Mouse (Mus musculus) limb, embryonic 15.5 days (tissue): ENCODE data around the gene Lipa. TPM values are rescaled to one million over a fixed set of nuclear protein-coding genes. Genes with fewer than 3 reads are reported as not detected.

Experiments used
- ATAC-seq: fragments of 200-750 bp; cut with Nextera tagmentation; 2 replicates; pipeline ENCODE4 v1.8.0; 2017; ENCODE audit warnings: low read depth, moderate TSS enrichment; ENCODE audit not compliant: insufficient number of reproducible peaks, low FRiP score, low TSS enrichment
- H3K27ac ChIP-seq: fragments of 300-500 bp; sonication (generic); 2 replicates; pipeline ENCODE4 v1.5.1; 2015; ENCODE audit warnings: moderate library complexity, mild to moderate bottlenecking, inconsistent platforms
- H3K27me3 ChIP-seq: fragments of 300-500 bp; sonication (generic); 2 replicates; pipeline ENCODE4 v1.6.1; 2015; ENCODE audit warnings: inconsistent platforms
- H3K36me3 ChIP-seq: fragments of 300-500 bp; sonication (generic); 2 replicates; pipeline ENCODE4 v1.6.1; 2015; ENCODE audit warnings: inconsistent platforms
- H3K4me1 ChIP-seq: fragments of 300-500 bp; sonication (generic); 2 replicates; pipeline ENCODE4 v1.6.1; 2015; ENCODE audit warnings: inconsistent platforms
- H3K4me2 ChIP-seq: fragments of 300-500 bp; sonication (generic); 2 replicates; pipeline ENCODE4 v1.6.1; 2015; ENCODE audit warnings: mild to moderate bottlenecking, inconsistent platforms
- H3K4me3 ChIP-seq: fragments of 300-500 bp; sonication (generic); 2 replicates; pipeline ENCODE4 v1.5.1; 2015; ENCODE audit warnings: mild to moderate bottlenecking, inconsistent platforms
- H3K9ac ChIP-seq: fragments of 300-500 bp; sonication (generic); 2 replicates; pipeline ENCODE4 v1.6.1; 2015; ENCODE audit warnings: inconsistent platforms
- H3K9me3 ChIP-seq: fragments of 300-500 bp; sonication (generic); 2 replicates; pipeline ENCODE4 v1.6.1; 2016; ENCODE audit warnings: inconsistent platforms
- WGBS: fragments of 180-500 bp; shearing (Covaris S2); methylation state at CpG from one replicate; pipeline ENCODE4 v1.1.7; 2015; 5-methylcytosine and 5-hydroxymethylcytosine counted together
- polyA plus RNA-seq: library from polyadenylated mRNA; unstranded; fragments of >200 nt; fragmentation: Nextera tagmentation; extraction: Ambion mirVana; gene quantifications from 2 replicates; pipeline ENCODE4 v1.2.1, GENCODE M21; 2015

Gene Lipa
- polyA plus RNA-seq, result 46.1 and 50.2 TPM in 2 replicates

GRCm38 (mm10) chr19:34526941-34527682 is at the start of gene Lipa:
TSS of gene Lipa (minus strand) at chr19:34527474.
- peak; percentile 99 for ATAC-seq
- peak within 1 kb of the TSS; percentile 83 for H3K4me2 ChIP-seq
- no peaks in the 10 kb centered on the region for H3K9me3 ChIP-seq
- peaks cover 16% of the 10 kb centered on the region for H3K4me1 ChIP-seq
- H3K27me3 ChIP-seq, result no peaks in the 10 kb centered on the region
- peak within 1 kb of the TSS; percentile 79 for H3K27ac ChIP-seq
- H3K4me3 ChIP-seq, result peak within 1 kb of the TSS; percentile 77
- H3K9ac ChIP-seq, result peak within 1 kb of the TSS; percentile 70
- under 1% methylated on average over 28 of the region's 29 CpGs for WGBS
- no peaks in the 10 kb centered on the region for H3K36me3 ChIP-seq

GRCm38 (mm10) chr19:34573650-34574049 is 46.4 kb upstream of the Lipa start:
- Histone ChIP-seq H3K4me2 (no peak overlapping the region), H3K9me3 (no peaks in the 10 kb centered on the region), H3K9ac (no peak overlapping the region), H3K27me3 (no peaks in the 10 kb centered on the region), H3K36me3 (0 out of 2 replicates have a peak, but pooled peaks cover 5% of the 10 kb centered on the region), H3K27ac (no peak overlapping the region), H3K4me1 (no peaks in the 10 kb centered on the region), H3K4me3 (no peak overlapping the region)
- ATAC-seq, result no peak
- WGBS, result 86% methylated on average over 5 of the region's 5 CpGs

DNA sequence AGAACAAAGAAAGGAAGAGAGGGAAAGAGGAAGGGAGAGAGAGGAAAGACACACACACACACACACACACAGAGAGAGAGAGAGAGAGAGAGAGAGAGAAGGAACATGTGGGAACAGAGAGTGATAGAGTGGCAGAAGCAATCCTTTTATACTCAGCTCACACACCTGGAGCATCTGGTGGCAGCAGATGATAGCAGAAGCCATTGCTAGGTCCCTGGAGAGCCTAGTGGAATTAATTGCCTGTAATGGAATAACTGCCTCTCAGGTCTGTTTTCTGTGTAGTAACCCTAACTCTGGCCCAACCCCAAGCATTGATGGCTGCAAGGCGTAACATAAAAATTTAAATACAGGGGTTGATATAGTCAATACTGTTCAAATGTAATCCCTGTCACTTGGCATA is 43.8 kb upstream of the Lipa start:
- H3K36me3 ChIP-seq, result 0 out of 2 replicates have a peak, but pooled peaks cover 5% of the 10 kb centered on the region
- no peak overlapping the region for H3K4me3 ChIP-seq
- H3K9ac ChIP-seq, result no peak overlapping the region
- H3K4me1 ChIP-seq, result no peaks in the 10 kb centered on the region
- H3K27ac ChIP-seq, result no peak overlapping the region
- ATAC-seq, result no peak
- H3K27me3 ChIP-seq, result no peaks in the 10 kb centered on the region
- H3K4me2 ChIP-seq, result no peak overlapping the region
- H3K9me3 ChIP-seq, result no peaks in the 10 kb centered on the region
- 58% methylated on average over 1 of the region's 1 CpGs for WGBS

- H3K27me3 ChIP-seq, result no peaks in the 10 kb centered on the region
- H3K27ac ChIP-seq, result no peak overlapping the region
- no peak for ATAC-seq
- no peak overlapping the region for H3K4me2 ChIP-seq
- H3K4me1 ChIP-seq, result no peaks in the 10 kb centered on the region
- no peaks in the 10 kb centered on the region for H3K9me3 ChIP-seq
- WGBS, result 53% methylated on average over 4 of the region's 4 CpGs
- H3K9ac ChIP-seq, result no peak overlapping the region
- no peak overlapping the region for H3K4me3 ChIP-seq
- 0 out of 2 replicates have a peak, but pooled peaks cover 5% of the 10 kb centered on the region for H3K36me3 ChIP-seq
Measured at GRCm38 (mm10) chr19:34569896-34570476, 42.7 kb upstream of the Lipa start.

- Histone ChIP-seq H3K9ac (no peak overlapping the region), H3K4me2 (no peak overlapping the region), H3K36me3 (0 out of 2 replicates have a peak, but pooled peaks cover 5% of the 10 kb centered on the region), H3K27me3 (no peaks in the 10 kb centered on the region), H3K4me1 (no peaks in the 10 kb centered on the region), H3K27ac (no peak overlapping the region), H3K4me3 (no peak overlapping the region), H3K9me3 (no peaks in the 10 kb centered on the region)
- 40% methylated on average over 7 of the region's 7 CpGs for WGBS
- no peak for ATAC-seq
Measured at GRCm38 (mm10) chr19:34568988-34569895, 42.0 kb upstream of the Lipa start.

GRCm38 (mm10) chr19:34566178-34566784 is 39.0 kb upstream of the Lipa start:
- H3K9me3 ChIP-seq, result no peaks in the 10 kb centered on the region
- no peak overlapping the region for H3K27ac ChIP-seq
- H3K4me2 ChIP-seq, result no peak overlapping the region
- H3K36me3 ChIP-seq, result no peaks in the 10 kb centered on the region
- no peaks in the 10 kb centered on the region for H3K4me1 ChIP-seq
- ATAC-seq, result no peak
- no peaks in the 10 kb centered on the region for H3K27me3 ChIP-seq
- no peak overlapping the region for H3K4me3 ChIP-seq
- H3K9ac ChIP-seq, result no peak overlapping the region
- WGBS, result 94% methylated on average over 1 of the region's 1 CpGs

- H3K9me3 ChIP-seq, result no peaks in the 10 kb centered on the region
- no peak overlapping the region for H3K9ac ChIP-seq
- H3K27ac ChIP-seq, result no peak overlapping the region
- no peak overlapping the region for H3K4me3 ChIP-seq
- H3K4me1 ChIP-seq, result no peaks in the 10 kb centered on the region
- no peak for ATAC-seq
- H3K27me3 ChIP-seq, result no peaks in the 10 kb centered on the region
- H3K4me2 ChIP-seq, result no peak overlapping the region
- no peaks in the 10 kb centered on the region for H3K36me3 ChIP-seq
Measured at GRCm38 (mm10) chr19:34562556-34562955, 35.3 kb upstream of the Lipa start.

DNA sequence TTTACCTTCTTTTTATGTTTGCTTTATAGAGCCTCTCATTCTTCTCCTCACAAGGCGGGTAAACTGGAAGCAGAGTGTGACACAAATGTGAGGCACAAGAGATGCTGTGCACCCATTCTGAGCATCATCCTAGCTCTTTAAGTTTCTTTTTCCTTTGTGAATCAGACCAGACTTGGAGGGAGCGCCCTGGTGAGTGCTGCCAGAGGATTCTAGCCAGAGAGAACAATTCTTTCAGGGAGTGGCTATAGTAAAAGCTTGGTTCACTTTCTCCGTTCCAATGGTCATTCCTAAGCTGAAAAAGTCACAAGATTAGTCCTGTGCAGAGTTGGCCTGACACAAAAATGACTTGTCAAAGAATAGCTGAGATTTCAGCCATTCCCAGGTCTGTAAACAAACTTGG is 29.3 kb upstream of the Lipa start:
- Histone ChIP-seq H3K27ac (no peak overlapping the region), H3K27me3 (no peaks in the 10 kb centered on the region), H3K4me1 (peaks cover 13% of the 10 kb centered on the region; the same call in 1 of the 2 replicates), H3K4me2 (no peak overlapping the region), H3K9ac (no peak overlapping the region), H3K9me3 (no peaks in the 10 kb centered on the region), H3K4me3 (no peak overlapping the region), H3K36me3 (no peaks in the 10 kb centered on the region)
- 81% methylated on average over 3 of the region's 3 CpGs for WGBS
- ATAC-seq, result no peak

DNA sequence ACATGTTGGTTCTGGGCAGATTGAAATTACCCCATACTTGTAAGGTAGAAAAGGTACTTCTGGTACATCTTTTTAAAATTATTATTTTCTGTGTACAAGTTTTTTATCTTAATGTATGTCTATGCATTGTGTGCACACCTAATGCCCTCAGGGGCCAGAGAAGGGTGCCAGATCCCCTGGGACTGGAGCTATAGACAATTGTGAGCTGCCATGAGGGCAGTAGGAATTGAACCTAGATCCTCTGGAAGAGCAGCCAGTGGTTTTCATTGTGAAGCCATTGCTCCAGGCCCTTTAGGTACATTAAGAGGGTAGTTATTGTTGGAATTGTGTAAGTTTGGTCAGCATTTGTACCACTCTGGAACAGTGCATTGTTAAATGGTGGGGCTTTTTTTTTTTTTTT is 26.8 kb upstream of the Lipa start:
- no peak overlapping the region for H3K27ac ChIP-seq
- H3K4me2 ChIP-seq, result no peak overlapping the region
- peaks cover 14% of the 10 kb centered on the region for H3K4me1 ChIP-seq
- no peaks in the 10 kb centered on the region for H3K36me3 ChIP-seq
- ATAC-seq, result no peak
- H3K9me3 ChIP-seq, result no peaks in the 10 kb centered on the region
- H3K9ac ChIP-seq, result no peak overlapping the region
- H3K4me3 ChIP-seq, result no peak overlapping the region
- no peaks in the 10 kb centered on the region for H3K27me3 ChIP-seq

DNA sequence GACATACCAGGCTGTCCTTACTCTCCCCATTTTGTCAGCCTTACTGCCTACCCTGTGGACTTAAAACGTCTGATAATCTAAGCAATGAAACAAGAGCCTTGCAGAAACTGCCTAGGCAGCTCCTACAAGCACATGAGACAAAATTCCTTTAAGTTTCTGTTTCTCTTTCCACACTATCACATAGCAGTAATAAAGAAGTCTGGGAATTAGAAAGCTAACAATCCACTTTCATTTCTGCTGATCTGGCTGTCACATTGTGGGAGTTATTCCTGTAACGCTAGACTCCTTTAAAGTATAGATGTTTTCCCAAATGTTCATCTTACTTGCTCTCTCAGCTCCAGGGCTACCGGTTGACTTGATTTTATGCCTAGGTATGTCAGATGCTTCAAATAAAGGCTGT is 26.2 kb upstream of the Lipa start:
- Histone ChIP-seq H3K4me3 (no peak overlapping the region), H3K4me1 (peaks cover 14% of the 10 kb centered on the region), H3K36me3 (no peaks in the 10 kb centered on the region), H3K4me2 (peak overlapping the region; percentile 20; the same call in 1 of the 2 replicates), H3K9ac (no peak overlapping the region), H3K27me3 (no peaks in the 10 kb centered on the region), H3K9me3 (no peaks in the 10 kb centered on the region), H3K27ac (peak overlapping the region; percentile 84)
- 29% methylated on average over 3 of the region's 3 CpGs for WGBS
- no peak for ATAC-seq

GRCm38 (mm10) chr19:34553021-34553420 is 25.7 kb upstream of the Lipa start:
- H3K4me3 ChIP-seq, result no peak overlapping the region
- ATAC-seq, result peak; percentile 69; the same call in 1 of the 2 replicates
- H3K9me3 ChIP-seq, result no peaks in the 10 kb centered on the region
- WGBS, result 31% methylated on average over 6 of the region's 6 CpGs
- H3K36me3 ChIP-seq, result no peaks in the 10 kb centered on the region
- H3K27me3 ChIP-seq, result no peaks in the 10 kb centered on the region
- H3K9ac ChIP-seq, result no peak overlapping the region
- peak overlapping the region; percentile 84 for H3K27ac ChIP-seq
- peak overlapping the region; percentile 20; the same call in 1 of the 2 replicates for H3K4me2 ChIP-seq
- peaks cover 14% of the 10 kb centered on the region for H3K4me1 ChIP-seq
